Mouse (Mus musculus) E14TG2a.4 (cell line): ENCODE measurements around the gene Prkg1.

Experiments
- CTCF ChIP-seq: conservative IDR thresholded peaks from 2 replicates; pipeline ENCODE4 v1.5.1; 2014; ENCODE audit warnings: low read length
- POU5F1 ChIP-seq: IDR thresholded peaks from 2 replicates; pipeline ENCODE4 v1.6.1; 2014; ENCODE audit warnings: low read length, borderline replicate concordance

- TF ChIP-seq CTCF (no peak), POU5F1 (no peak)
These were observed 605.8 kb downstream of the Prkg1 start for GRCm38 (mm10) chr19:31158944-31159460.
